Mouse (Mus musculus) common myeloid progenitor, adult 5-6 weeks (primary cell): ENCODE measurements around the gene Ube2b. TPM values are rescaled to one million over a fixed set of nuclear protein-coding genes. Genes with fewer than 3 reads are reported as not detected.
A peak's percentile ranks its signal among the peaks of the same experiment; 100 is the strongest.

Experiments used
- ATAC-seq: replicated peaks from 2 replicates; pipeline ENCODE4 v1.8.0; 2016; ENCODE audit warnings: low read depth, mild to moderate bottlenecking, moderate TSS enrichment, inconsistent platforms; ENCODE audit not compliant: poor library complexity, severe bottlenecking
- total RNA-seq: library from RNA; stranded (forward); fragments of 200-1000, 187-1606 nt; gene quantifications from 2 replicates; pipeline ENCODE4 v1.2.3, GENCODE M21; 2017

The Ube2b gene
- total RNA-seq = 79.9 and 91.3 TPM in 2 replicates

GRCm38 (mm10) chr11:52000290-52000962 lies at the start of gene Ube2b:
TSS of gene Ube2b (minus strand) at chr11:52000762.
- peak; percentile 63 for ATAC-seq

GRCm38 (mm10) chr11:52046446-52047165 lies 46.0 kb upstream of the Ube2b start:
- ATAC-seq = peak; percentile 55

DNA sequence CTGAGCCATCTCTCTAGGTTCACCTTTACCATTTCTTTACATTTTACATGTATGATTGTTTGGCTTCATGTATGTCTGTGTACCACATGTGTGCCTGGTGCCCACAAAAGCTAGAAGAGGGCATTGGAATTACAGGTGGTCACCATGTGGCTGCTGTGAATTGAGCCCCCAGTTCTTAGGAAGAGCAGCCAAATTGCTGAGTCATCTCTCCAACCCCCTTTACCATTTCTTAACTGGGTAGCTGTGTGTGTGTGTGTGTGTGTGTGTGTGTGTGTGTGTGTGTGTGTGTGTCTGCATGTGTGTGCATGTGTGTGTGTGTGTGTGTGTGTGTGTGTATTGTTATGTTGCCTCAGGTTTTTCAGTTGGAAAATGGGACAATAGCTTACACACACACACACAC lies 43.6 kb upstream of the Ube2b start:
- no peak for ATAC-seq

- peak; percentile 80 for ATAC-seq
Measured at GRCm38 (mm10) chr11:52043224-52043623, 42.7 kb upstream of the Ube2b start.

DNA sequence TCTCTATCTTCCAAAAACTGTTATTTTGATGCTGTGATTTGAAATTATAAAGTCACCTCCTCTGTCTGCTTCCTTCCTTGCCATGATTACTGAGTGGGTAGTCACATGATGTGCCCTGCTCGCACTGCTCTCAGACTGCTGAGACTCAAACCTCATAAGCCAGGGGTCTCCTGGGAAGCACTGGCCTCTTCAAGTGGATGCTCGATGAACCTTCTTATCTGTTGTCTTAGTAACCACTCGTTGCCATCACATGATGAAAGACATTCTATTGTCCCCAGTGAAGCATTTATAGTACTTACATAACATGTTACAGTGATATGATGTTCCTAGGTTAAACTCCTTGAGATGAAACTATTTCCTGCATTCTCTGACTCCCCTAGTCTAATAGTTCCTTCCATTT lies 37.1 kb upstream of the Ube2b start:
- ATAC-seq = no peak

DNA sequence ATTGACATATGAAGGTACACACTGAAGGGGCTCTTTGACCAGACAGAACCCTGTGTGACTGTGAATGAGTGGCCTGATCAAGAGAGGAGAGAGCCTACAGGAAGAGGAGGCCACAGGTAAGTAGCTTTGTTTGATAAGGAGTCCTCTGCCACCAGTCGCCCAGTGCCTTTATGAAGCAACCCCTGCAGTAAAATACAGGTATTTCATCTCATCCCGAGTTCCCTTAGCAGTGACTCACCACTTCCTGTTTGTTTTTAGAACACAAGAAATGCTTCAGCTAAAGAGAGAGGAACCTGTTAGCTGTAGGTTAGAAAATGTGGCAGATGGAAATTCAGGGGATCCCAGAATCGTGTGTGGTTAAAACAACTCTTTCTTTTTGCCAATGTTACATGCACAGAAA lies 35.3 kb upstream of the Ube2b start:
- no peak for ATAC-seq

- ATAC-seq = no peak
Measured at GRCm38 (mm10) chr11:52033953-52034352, 33.4 kb upstream of the Ube2b start.

GRCm38 (mm10) chr11:52032356-52032755 lies 31.8 kb upstream of the Ube2b start:
- ATAC-seq = no peak

DNA sequence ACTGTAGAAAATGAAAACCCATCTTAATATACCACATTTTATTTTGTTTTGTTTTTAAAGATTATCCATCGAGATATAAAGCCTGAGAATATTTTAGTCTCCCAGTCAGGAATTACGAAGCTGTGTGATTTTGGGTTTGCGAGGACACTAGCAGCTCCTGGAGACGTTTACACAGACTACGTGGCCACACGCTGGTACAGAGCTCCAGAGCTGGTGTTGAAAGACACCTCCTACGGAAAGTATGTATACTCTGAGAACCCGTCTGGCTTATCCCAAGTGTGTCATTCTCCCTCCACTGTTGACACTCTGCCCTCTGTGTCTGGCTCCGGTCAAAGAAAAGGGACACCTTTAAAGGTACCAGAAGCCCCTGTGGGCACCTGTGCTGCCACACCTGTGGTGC lies 17.7 kb upstream of the Ube2b start:
- no peak for ATAC-seq

GRCm38 (mm10) chr11:52011541-52011940 lies 11.0 kb upstream of the Ube2b start:
- no peak for ATAC-seq

- no peak for ATAC-seq
Measured at GRCm38 (mm10) chr11:52011011-52011410, 10.4 kb upstream of the Ube2b start.

GRCm38 (mm10) chr11:52005586-52005985 lies 5.0 kb upstream of the Ube2b start:
- no peak for ATAC-seq

DNA sequence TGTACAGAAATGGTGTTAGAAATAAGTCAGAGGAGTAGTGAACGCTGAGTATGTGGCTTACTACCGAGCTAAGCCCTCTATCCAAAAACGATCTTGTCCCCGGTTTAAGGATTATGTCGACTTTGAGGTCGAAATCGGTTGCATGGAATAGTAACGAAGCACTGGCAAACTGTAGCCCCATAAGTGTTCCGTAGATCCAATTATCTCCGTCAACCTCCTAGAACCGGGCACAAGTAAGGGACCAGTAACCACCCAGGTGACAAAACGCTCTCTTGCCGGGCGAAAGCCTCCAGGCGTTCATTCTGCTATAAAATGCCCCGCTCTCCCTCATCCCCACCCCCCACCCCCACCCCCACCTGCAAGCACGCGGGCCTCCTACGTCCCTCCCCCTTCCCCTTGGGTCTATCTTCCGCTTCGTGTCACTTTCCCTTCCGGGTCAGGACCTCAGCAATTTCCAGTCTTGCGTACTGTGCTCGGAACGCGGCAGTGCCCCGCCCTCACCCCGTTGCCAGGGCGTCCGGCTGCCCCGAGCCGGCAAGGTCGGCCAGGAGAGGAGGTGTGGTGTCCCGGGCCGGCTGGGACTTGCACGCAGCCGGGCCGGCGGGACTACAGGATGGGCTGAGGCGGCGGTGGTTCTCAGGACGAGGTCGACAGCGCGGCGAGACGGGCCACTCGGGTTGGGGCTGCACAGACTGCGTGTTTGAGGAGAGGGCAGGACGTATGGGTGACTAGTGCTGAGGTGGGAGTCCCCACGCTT lies 3.4 kb upstream of the Ube2b start, which contains the start of gene Cdkl3:
Gene Cdkl3 (plus strand): TSS at position 450 of the 757 bp plus-strand sequence.
- ATAC-seq = peak; percentile 80

GRCm38 (mm10) chr11:52003505-52003771 lies 2.9 kb upstream of the Ube2b start:
- ATAC-seq = no peak

DNA sequence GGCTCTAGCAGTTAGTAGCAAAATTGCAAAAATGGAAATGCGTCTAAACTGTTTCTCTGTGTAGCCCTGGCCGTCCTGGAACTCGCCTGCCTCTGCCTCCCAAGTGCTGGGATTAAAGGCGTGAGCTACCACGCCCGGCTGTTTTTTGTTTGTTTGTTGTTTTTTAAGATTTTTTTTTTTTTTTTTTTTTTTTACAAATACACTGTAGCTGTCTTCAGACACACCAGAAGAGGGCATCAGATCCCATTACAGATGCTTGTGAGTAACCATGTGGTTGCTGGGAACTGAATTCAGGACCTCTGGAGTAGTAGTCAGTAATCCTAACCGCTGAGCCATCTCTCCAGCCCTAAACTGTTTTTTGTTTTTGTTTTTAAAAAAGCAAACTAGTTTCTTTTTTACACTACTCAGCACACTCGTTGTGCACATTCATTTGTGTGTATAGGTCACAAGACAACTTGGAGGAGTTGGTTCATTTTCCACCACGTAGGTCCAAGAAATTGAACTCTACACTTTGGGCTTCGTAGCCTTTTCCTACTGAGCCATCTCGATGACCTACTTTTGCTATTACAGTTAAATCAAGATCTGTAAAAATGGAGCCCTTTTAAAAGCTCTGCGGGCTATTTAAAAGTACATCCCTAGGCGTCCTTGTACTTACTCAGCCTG lies 2.4 kb upstream of the Ube2b start:
- no peak for ATAC-seq

DNA sequence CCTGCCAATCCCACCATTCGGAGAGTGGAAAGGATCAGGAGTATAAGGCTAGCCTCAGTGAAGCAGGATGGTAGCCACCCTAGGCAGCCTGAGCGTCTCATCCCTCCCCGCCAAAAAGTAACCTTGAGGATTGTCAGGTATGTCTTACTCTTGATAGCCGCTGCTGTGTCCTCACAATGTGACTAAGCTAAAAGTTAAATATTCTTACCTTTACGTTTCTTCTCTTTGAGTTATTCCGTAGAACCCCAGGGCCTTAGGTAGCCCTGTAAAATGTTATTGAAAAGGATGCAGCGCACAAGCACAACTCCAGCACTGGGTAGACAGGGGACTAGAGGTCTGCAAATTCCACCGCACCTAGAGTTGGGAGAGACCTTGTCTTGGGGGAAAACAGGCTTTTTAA lies 1.3 kb upstream of the Ube2b start:
- no peak for ATAC-seq

DNA sequence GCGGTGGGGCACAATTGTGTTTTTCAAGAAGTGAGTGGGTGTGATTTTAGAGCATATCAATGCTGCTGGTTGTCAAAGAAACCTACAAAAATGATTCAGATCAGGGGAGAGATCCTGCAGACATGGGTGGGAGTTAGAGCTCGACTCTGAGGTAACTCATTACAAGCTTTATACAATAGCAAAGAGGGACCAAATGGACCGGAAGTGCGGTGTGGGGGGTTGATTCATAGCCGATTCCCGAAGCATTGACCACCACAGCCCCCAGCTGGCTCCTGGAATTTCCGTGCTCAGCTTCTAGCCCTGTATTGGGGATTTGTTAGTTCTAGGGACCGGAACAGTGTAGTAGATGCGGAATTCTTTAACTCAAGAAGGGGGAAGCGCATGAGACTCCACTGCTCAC lies 779 bp upstream of the Ube2b start:
- no peak for ATAC-seq

DNA sequence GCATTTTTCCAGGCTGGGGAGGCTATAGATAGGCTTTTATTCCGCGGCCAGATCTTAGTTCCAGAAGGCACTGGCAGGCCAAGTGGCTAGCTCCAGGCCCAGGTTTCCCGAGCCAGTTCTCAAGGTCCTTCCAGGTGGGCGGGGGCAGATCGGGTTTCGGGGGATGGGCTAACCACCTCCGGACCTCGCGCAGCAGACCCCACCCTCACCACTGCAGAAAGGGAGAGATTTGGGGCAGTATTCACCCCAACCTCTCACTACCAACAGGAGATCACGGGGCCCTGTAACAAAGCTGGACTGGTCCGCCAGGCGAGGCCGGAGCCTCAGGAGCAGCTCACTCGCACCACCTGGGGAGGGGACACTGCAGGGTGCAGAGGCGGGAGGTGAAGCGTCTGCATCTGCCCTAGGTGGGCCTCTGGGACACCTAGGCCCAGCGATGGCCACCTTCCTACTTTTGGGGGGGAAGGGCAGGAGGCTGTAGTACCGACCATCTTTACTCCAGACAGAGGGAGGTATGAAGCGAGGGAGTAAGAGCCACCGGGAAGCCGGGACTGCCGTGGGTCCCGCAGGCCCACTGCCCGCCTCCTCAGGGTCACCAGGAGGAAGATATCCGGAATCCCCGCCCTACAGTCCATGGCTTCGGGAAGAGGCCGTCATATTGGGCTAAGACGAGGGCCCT lies 812 bp downstream of the Ube2b start:
- peak; percentile 3; the same call in 1 of the 2 replicates for ATAC-seq

- ATAC-seq = no peak
Measured at GRCm38 (mm10) chr11:51971644-51972043, 28.9 kb downstream of the Ube2b start.

DNA sequence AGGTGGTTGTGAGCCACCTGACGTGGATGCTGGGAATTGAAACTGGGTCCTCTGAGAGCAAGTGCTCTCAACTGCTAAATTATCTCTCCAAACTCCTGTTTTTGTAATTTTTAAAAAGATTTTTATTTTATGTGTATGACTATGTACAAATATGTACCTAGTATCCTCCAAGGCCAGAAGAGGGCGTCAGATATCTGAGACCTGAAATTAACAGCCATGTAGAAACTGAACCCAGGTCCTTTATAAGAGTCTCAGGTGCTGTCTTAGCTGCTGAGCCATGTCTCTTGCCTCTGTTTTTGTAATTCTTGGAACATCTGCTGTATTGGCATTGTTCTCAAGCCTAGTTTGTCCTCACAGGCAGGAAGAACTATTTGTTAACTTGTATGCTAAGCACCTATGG lies 31.1 kb downstream of the Ube2b start:
- no peak for ATAC-seq
